Mouse (Mus musculus) cortical plate, adult 2 months (tissue): Measurements from ENCODE around the gene Stra6. TPM values are rescaled to one million over a fixed set of nuclear protein-coding genes. Genes with fewer than 3 reads are reported as not detected.

Experiments used
- H3K27ac ChIP-seq: fragments of 200-500 bp; 2 replicates; pipeline ENCODE4 v1.5.1; 2012; ENCODE audit warnings: low read length, control low read depth, inconsistent platforms; ENCODE audit not compliant: insufficient read depth
- H3K4me1 ChIP-seq: fragments of 200-500 bp; 2 replicates; pipeline ENCODE4 v1.6.1; 2011; ENCODE audit warnings: low read length; ENCODE audit not compliant: control insufficient read depth, insufficient read depth
- H3K4me3 ChIP-seq: fragments of 200-500 bp; 2 replicates; pipeline ENCODE4 v1.5.1; 2011; ENCODE audit warnings: mild to moderate bottlenecking, low read length, control low read depth; ENCODE audit not compliant: insufficient read depth
- CTCF ChIP-seq: fragments of 200-500 bp; IDR thresholded peaks from 2 replicates; pipeline ENCODE4 v1.5.1; 2011; ENCODE audit warnings: mild to moderate bottlenecking, control low read depth, low read length; ENCODE audit not compliant: insufficient read depth; ENCODE audit errors: extremely low read depth
- POLR2A ChIP-seq: fragments of 200-500 bp; IDR thresholded peaks from 2 replicates; pipeline ENCODE4 v1.6.1; 2011; ENCODE audit warnings: mild to moderate bottlenecking, low read length, control low read depth; ENCODE audit not compliant: insufficient read depth; ENCODE audit errors: extremely low read depth
- polyA plus RNA-seq: library from polyadenylated mRNA; depleted of rRNA; stranded (reverse); fragments of >200 nt; gene quantifications from 2 replicates; pipeline ENCODE4 v1.2.3, GENCODE M21; 2012

The Stra6 gene
- polyA plus RNA-seq, 1 experiment = 9.9 TPM

DNA sequence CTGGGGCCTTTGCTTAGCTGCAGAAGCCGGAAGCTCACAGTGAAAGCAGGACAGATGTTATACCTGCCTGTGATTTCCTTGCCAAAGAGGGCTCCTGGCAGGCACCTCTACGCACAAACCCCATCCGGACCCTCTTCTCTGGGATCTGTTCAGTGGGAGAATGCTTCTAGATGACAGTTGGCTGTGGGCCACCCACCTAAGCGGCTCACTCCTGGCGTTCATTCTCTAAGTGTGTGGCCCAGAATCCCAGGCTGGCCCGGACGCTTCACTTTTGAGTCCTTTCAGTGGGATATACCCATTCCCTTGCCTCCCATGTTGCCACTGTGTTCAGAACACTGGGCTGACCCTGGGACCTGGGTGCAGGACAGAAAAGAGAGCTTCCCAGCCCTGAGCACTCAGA, 23.3 kb downstream of the Stra6 start:
- Histone ChIP-seq H3K27ac (no peak overlapping the region), H3K4me3 (no peak overlapping the region), H3K4me1 (peaks cover 11% of the 10 kb centered on the region)
- TF ChIP-seq CTCF = no peak
- no peak for TF ChIP-seq POLR2A

DNA sequence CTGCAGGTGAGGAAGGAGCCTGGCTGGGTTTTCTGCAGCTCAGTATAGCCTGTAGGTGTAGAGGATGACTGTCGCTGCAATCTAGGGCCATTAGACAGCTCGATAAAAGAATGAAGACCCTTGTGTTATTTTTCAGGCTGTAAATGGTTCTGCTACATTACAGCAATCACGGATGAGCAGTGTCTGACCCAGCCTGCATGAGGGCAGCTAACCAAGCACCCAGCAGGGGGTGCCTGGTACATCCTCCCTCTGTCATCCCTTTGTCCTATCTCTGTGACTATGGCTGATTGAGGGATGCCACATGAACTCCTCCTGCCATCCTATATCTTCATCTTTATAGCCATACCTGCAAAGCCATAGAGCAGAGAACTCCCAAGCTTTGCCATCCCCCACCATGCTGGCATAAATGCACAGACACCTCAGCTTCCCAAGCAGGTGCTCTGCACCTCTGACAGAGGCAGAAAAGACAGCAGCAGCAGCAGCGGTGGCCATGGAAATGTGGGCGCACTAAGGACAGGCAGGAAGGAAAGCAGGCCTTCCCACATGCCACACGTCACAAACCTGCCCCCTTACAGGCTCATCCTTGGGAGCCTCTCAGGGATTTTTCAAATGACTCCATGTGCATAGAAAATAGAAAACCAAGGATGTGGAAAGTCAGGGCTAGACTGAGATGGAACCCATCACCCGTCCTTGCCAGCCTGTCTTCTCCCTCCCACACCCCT, 23.9 kb downstream of the Stra6 start:
- Histone ChIP-seq H3K4me3 (no peak overlapping the region), H3K27ac (no peak overlapping the region), H3K4me1 (peaks cover 11% of the 10 kb centered on the region)
- TF ChIP-seq CTCF (peak; percentile 17; the same call in 1 of the 2 replicates), POLR2A (0 out of 2 replicates have a peak, but pooled peaks have one; percentile 46)

DNA sequence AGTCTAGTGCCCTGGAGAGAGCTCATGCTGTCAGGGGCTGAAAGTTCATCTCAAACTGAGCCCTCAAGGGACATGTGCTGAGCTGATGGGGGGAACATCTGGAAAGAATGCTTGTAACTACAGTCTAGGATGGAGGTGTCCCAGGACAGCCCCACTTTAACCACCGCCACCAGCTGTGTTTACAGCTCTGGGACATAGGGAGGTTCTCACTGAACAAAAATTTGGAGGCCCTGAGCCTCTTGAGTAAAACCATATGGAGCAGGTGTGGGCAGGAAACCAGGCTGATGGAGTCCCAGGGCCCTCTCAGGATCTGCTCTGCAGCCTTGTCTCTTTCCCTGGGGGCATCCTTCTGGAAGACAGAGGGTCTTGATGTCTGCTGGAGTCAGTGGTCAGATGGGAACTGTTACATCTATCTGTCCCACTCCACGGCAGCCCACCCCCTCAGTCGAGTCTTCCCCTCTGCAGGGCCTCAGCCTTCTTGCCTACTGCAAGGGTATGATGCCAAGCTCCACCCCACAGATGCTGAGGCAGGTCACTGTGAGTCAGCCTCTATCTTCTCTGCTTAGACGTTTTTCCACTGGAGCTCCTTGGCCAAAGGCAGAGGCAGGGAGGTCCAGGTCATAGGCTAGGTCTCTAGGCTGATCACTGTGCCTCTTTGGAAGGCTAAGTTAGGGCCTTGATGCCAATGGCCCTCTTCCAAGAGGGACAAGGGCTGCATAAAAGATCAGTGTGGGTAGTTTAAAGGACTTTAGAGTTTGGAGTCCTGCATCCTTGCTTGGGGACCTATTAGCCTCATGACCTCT, 28.2 kb downstream of the Stra6 start:
- Histone ChIP-seq H3K4me1 (peaks cover 6% of the 10 kb centered on the region), H3K27ac (no peak overlapping the region)
- TF ChIP-seq CTCF (no peak), POLR2A (no peak)

DNA sequence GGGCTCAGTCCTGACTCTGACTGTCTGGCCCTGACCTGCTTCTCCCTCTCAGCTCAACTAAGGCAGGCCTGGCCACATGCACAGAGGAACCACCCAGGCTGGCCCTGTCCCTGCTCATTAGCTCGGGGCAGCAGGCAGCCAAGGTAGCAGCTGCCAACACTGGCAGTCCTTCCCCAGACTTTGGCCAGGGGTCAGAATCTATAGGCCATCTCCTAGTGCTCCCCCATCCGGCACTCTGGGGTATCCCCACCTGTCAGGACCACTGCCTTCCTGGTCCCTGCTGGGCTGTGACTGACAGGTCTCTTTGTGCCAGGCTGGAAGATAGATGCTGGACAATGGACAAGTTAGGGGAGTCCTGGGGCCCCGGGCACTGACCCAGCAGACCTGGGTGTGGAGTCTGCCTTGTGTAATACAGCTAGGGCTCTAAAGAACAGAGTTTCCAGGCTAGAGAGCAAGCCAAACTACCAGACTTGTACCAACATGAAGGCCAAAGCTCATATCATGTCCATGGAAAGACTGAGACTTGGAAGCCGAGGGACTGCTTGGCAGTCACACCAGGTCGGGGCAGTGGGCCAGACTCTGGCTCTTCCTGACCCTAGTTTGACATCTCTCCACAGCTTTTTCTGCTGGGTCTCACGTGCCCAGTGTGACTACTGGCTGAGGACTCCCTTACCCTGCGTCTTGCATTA, 29.1 kb downstream of the Stra6 start:
- no peak for TF ChIP-seq POLR2A
- Histone ChIP-seq H3K4me1 (0 out of 2 replicates have a peak, but pooled peaks cover 2% of the 10 kb centered on the region), H3K4me3 (no peak overlapping the region), H3K27ac (no peak overlapping the region)

More for the DNA sequence above, 28.2 kb downstream of the Stra6 start:
- no peak overlapping the region for H3K4me3 ChIP-seq

DNA sequence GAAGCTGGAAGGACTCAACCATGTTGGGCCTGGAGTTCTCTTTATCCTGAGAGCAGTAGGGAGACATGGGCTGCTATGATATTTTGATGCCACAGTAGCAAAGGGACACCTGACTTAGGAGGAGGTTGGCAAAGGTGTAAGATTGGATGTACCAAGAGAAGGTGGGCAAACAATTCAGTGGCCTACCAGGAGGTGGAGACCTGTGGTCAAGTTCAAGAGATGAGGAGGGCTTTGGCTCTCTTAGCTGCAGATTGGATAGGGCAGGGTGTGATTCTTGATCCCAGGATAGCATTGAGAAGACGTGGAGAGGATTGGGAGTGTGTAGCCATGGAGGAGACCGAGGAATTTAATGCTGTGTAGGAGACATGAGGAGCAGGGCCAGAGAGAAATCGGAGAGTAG, 30.2 kb downstream of the Stra6 start:
- Histone ChIP-seq H3K4me3 (no peak overlapping the region), H3K4me1 (0 out of 2 replicates have a peak, but pooled peaks cover 2% of the 10 kb centered on the region), H3K27ac (no peak overlapping the region)
- TF ChIP-seq POLR2A (no peak), CTCF (no peak)

DNA sequence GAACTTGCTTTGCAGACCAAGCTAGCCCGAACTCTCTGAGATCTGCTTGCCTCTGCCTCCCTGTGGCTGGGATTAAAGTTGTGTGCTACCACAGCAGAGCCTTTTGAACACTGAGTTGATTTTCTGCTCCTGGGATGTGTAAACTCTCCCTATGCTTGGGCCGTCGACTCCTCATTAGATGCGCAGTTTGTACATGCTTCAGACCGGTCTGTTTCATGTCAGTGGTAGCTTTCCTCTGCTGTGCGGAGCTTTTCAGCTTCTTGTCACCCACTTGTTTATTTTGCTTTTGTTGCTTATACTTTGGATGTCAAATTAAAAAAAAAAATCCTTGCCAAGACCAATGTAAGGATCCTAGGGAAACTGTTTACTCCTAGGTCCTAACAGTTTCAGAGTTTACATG, 32.4 kb downstream of the Stra6 start:
- Histone ChIP-seq H3K4me1 (0 out of 2 replicates have a peak, but pooled peaks cover 2% of the 10 kb centered on the region), H3K27ac (no peak overlapping the region), H3K4me3 (no peak overlapping the region)
- TF ChIP-seq CTCF = no peak
- no peak for TF ChIP-seq POLR2A

DNA sequence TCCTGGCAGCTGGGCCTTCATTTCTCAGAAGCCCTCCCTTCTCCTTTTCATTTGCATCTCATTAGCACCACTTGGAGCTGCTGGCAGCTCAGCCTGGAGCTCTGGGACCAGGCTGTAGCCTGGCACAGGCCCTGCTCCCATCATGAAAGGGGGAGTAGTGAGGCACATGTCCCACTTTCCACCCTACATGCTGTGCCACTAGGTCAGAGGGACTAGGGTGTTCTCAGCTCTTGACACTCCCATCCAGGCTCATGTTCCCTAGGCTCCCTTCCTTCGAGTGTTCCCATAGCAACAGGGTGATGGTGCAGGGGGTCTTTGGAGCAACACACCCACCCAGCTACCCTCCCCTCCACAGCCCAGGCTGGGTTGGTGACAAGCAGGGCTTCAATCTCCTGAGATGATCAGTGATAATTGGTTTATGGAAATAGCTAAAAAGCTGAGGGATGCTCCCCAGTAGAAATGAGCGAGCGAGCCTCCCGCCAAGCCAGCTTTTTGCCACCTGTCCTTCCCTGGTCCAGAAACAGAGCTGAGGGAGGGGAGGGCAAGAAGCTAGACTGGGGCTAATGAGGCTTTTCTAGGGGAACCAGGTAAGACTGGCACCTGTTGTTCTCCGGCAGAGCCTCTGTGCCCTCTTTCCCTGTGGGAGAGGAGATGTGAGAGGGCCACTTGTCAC, 33.2 kb downstream of the Stra6 start:
- TF ChIP-seq POLR2A = no peak
- no peak for TF ChIP-seq CTCF
- Histone ChIP-seq H3K27ac (no peak overlapping the region), H3K4me3 (no peak overlapping the region), H3K4me1 (peaks cover 5% of the 10 kb centered on the region; the same call in 1 of the 2 replicates)

DNA sequence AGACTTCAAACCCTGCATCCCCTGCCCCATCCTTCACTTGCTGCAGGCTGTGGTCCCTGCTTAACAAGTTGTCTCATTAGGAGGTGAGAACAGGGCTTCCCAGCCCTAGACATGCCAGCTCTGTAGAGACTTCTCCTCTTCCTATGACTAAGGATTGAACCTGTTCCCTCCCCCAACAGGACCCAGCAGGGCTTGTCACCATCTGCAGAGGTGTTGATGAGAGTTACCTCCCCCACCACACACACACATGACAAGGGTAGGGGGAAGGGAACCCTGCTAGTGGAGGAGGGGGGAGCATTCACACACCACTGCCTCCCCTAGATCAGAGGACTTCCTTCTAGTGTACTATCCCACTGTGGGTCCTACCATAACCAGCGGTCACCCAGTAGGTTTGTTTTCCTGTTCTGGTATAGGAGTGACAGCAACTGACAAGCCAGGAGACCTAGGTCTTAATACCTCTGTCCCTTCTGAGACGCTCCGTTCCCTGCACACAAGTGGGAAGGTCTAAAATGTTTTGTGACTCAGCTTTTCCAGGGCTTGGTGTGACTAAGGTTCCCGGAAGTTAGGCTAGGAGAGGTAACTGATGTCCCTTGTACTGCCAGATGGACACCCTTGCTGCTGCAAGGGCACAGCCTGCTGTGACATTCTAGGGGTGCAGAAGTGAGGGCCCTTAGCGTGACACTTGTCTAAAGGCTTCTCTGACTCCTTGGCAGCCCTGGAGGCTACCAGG, 36.4 kb downstream of the Stra6 start:
- no peak for TF ChIP-seq CTCF
- no peak for TF ChIP-seq POLR2A
- peaks cover 10% of the 10 kb centered on the region for H3K4me1 ChIP-seq
- no peak overlapping the region for H3K4me3 ChIP-seq
- H3K27ac ChIP-seq = no peak overlapping the region

DNA sequence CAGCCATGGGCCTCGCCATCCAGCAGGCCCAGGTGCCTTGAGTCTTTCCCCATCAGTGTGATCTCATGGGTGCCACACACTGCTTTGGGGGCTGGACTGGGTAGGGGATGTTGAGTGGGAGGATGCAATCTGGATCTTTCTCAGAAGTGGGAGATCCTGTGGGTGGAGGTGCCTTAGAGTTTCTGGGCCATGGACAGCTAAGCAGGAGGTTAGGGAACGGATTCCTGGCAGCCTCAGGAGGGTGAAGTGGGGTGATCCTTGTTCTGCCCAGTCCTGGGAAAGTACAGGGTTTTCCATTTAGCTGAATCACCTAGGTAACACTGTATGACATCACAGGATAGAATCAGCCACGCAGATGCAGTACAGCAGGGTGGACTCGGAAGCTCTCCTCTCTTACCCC, 38.4 kb downstream of the Stra6 start:
- Histone ChIP-seq H3K4me3 (no peak overlapping the region), H3K4me1 (peaks cover 8% of the 10 kb centered on the region), H3K27ac (no peak overlapping the region)
- no peak for TF ChIP-seq CTCF
- TF ChIP-seq POLR2A = no peak
